Mouse (Mus musculus) adrenal gland, adult (tissue): ENCODE measurements around the gene Scgb1b18.
"Not testable (repeated sequence)": the region's sequence is repeated elsewhere in the genome, so short reads cannot be mapped to it uniquely, and the experiment has no call there.

ENCODE experiments used
- DNase-seq, 2 experiments: peaks; one replicate each; pipeline ENCODE4 v3.0.0; 2022 to 2023; ENCODE audit warnings: low spot score in 1 of 2; ENCODE audit not compliant: inconsistent age in 2 of 2

Scgb1b18 gene

GRCm38 (mm10) chr7:33185268-33185667, at the start of gene Scgb1b18:
TSS of gene Scgb1b18 (plus strand) at chr7:33185568.
- DNase-seq = not testable (repeated sequence)

GRCm38 (mm10) chr7:33173764-33174163, 11.6 kb upstream of the Scgb1b18 start, which contains the start of gene Scgb2b18:
TSS of gene Scgb2b18 (minus strand) at chr7:33173864.
- DNase-seq = not testable (repeated sequence)
